Mouse (Mus musculus) cerebral cortex, adult 2 months (tissue): ENCODE results near the gene Prdm16.

Experiments used
- WGBS: fragments of 180-500 bp; shearing (Covaris S2); methylation state at CpG from one replicate; pipeline ENCODE4 v1.1.7; 2018; 5-methylcytosine and 5-hydroxymethylcytosine counted together

Prdm16 gene

GRCm38 (mm10) chr4:154336650-154337049 lies 300.0 kb downstream of the Prdm16 start:
- 69% methylated on average over 10 of the region's 10 CpGs for WGBS

- 61% methylated on average over 12 of the region's 12 CpGs for WGBS
Observed at GRCm38 (mm10) chr4:154335761-154336160, 300.9 kb downstream of the Prdm16 start, which contains the start of gene B230104I21Rik. B230104I21Rik (plus strand) TSS chr4:154336127.

GRCm38 (mm10) chr4:154334699-154335402 lies 301.8 kb downstream of the Prdm16 start:
- 79% methylated on average over 48 of the region's 48 CpGs for WGBS

DNA sequence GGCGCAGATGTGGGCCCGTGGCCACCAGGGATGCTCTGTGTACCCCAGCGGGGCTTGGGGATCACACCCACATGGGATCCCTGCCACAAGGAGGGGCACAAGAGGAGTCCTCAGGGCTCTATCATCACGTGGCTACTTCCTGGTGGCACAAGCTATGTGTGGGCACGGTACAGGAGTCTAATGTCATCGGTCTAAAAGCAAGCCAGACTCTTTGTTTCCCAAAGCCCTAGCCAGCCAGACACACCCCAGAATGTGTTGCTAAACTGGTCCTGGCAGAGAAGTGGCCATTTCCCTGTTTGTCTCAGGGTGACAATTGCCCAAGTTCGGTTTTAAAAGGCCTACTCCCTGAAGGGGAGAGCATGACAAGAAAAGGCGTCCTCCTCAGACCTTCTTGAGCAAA lies 303.4 kb downstream of the Prdm16 start:
- 67% methylated on average over 8 of the region's 8 CpGs for WGBS

- 81% methylated on average over 12 of the region's 12 CpGs for WGBS
Observed at GRCm38 (mm10) chr4:154331271-154331670, 305.4 kb downstream of the Prdm16 start.

DNA sequence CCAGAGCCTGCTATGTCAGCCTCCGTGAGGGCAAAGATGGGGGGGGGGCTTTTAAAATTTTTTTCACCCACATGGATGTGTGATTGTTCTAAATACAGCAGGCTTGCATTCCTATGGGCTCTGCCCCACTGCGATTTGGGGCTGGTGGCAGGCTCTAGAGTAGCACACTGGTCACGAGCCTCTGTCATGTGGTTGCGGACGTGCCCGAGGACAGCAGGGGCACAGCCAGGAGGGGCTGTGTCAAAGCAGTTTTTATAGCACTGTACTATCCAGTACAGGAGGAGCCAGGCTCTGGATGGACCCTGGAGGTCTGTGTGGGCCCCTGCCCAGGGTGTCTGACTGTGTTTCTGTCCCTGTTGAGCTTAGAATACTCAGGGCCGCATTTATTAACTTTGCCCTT lies 306.7 kb downstream of the Prdm16 start:
- 92% methylated on average over 7 of the region's 7 CpGs for WGBS

DNA sequence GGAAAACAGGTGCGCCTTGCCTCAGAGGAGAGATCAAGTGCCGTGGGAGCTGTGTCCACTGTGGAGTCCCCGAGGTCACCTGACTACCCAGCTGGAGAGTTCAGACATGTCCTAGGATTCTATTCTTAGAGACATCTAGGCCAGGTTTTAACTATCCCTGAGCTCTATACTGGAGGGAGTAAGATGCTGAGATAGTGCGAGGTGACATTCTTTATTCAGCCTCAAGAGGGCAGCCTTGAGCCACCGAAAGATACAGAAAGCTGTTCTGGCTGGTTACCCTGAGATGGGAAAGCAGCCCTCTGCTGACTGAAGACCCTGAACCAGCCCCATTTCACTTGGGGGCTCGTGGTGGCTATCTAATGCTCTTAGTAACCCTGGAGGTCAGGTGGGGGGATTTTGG lies 307.8 kb downstream of the Prdm16 start:
- WGBS: 10% methylated on average over 6 of the region's 6 CpGs

GRCm38 (mm10) chr4:154328431-154328830 lies 308.2 kb downstream of the Prdm16 start:
- 18% methylated on average over 20 of the region's 20 CpGs for WGBS

GRCm38 (mm10) chr4:154325410-154325809 lies 311.3 kb downstream of the Prdm16 start:
- 78% methylated on average over 4 of the region's 4 CpGs for WGBS

- WGBS: 53% methylated on average over 11 of the region's 11 CpGs
Observed at GRCm38 (mm10) chr4:154313622-154313967, 323.1 kb downstream of the Prdm16 start.

GRCm38 (mm10) chr4:154312935-154313621 lies 323.6 kb downstream of the Prdm16 start:
- WGBS: 49% methylated on average over 4 of the region's 4 CpGs

DNA sequence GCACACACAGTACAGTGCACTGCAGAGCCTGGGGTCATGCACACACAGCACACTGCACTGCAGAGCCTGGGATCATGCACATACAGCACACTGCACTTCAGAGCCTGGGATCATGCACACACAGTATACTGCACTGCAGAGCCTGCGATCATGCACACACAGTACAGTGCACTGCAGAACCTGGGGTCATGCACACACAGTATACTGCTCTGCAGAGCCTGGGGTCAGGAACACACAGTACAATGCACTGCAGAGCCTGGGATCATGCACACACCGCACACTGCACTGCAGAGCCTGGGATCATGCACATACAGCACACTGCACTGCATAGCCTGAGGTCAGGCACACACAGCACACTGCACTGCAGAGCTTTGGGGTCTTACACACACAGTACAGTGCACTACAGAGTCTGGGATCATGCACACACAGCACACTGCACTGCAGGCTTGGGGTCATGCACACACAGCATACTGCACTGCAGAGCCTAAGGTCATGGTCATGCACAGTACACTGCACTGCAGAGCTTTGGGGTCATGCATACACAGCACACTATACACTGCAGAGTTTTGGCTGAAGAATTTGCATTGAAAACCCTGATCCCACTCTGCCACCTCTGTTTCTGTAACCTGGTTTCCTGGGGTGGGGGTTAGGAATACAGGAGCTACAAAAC lies 324.4 kb downstream of the Prdm16 start:
- 94% methylated on average over 2 of the region's 2 CpGs for WGBS

GRCm38 (mm10) chr4:154310576-154311262 lies 326.0 kb downstream of the Prdm16 start:
- 88% methylated on average over 9 of the region's 9 CpGs for WGBS

- WGBS: 72% methylated on average over 2 of the region's 2 CpGs
Observed at GRCm38 (mm10) chr4:154309131-154309530, 327.5 kb downstream of the Prdm16 start.

DNA sequence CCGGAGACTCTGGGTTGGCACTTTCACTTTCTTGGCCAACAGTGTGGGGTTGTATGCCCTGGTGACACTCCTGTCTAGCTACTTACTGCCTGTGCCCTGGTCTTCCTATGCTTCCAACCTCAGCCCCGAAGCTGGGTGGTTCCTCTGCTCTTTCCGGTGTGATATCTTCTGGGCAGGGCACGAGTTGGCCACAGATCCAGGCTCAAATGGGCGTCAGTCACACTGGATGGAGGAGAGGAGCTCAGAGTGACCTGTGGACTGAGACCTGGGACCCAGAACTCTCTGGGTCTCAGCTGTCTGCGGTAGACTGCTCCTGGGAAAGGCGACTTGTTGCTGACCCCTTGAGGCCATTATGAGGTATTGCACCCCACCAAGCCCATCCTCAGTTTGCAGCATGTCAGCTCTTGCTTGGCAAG lies 335.2 kb downstream of the Prdm16 start, which contains the start of gene Arhgef16:
Gene Arhgef16, minus strand, starts transcription at position 211 of the 416 bp plus-strand sequence.
- WGBS: 28% methylated on average over 7 of the region's 7 CpGs

GRCm38 (mm10) chr4:154299541-154300271 lies 337.0 kb downstream of the Prdm16 start:
- WGBS: 3% methylated on average over 62 of the region's 66 CpGs

DNA sequence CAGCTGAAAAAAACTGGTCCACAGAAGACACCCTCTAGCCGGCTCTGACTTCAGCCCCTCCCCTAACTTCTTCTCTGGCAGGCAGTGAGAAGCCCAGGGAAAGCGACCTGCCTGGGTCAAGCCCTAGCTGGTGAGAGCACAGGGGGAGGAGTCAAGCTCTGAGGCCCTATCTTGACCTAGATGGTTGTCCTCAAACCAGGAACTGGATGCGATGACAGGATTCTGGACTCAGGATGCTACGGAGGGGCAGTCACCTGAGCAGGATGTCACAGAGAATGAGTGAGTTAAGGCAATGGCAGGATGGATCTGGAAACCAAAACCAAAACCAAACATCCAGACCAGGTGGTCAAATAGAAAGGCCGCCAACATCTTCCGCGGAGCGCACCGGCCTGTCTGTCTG lies 338.9 kb downstream of the Prdm16 start:
- WGBS: 78% methylated on average over 9 of the region's 9 CpGs

- 77% methylated on average over 8 of the region's 8 CpGs for WGBS
Observed at GRCm38 (mm10) chr4:154294262-154294731, 342.4 kb downstream of the Prdm16 start.

DNA sequence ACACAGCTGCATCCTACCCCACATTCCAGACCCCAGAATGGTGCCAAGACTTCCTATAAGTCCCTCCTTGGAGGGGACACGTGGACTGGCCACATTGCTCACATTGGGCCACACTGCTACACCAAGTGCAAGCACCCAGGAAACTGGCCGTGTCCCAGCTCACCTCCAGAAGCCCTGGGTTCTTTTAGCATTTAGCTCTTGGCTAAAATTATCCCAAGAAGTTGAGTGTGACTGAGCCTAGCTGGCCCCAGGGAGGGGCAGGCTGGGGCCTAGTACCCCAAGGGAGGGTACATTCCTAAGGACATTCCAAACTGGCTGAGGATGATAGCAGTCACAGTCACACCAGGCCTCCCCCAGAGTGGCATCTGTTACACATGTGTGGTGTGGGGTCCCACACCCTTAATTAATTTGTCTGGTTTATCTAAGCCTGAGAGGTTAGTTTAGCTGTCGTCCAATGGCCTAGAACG lies 342.9 kb downstream of the Prdm16 start:
- 80% methylated on average over 4 of the region's 4 CpGs for WGBS

DNA sequence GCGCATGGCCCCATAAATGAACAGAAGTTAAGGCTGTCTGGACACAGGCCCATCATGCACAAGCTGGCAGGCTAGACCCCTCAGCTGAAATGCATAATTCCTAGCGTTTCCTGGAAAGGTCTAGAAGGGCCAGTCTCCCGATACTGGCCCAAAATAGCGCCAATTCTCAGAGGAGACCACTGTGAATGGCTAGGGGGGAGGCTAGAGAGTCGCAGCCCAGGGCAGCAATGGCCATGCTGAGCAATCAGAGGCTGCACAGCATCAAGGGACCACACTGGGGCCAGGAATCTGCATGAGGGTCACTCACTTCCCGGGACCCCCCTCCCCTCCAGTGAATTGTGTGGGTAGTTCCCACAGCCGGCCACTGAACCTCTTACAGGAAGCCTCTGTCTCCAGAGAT lies 353.0 kb downstream of the Prdm16 start:
- WGBS: 75% methylated on average over 7 of the region's 7 CpGs

DNA sequence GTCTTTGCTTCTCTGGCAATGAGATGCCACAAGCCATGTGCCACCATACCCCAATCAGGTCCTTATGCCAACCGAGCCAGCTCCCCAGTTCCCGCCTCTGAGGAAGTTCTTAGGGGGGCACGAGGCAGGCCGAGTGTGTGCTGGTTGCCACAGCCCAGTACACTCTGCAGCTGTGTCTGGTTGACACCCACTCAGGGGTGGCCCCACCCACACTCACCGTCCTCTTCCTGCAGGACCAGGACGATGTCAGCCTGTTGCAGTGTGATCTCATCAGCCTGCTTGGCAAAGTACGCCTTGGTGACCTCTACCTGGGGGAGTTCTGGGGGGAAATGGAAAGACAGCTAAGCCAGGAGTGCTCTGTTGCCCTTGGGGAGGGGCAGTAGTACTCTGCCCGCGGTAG lies 357.2 kb downstream of the Prdm16 start:
- 63% methylated on average over 9 of the region's 9 CpGs for WGBS
